Mouse (Mus musculus): ENCODE data around the gene Kdm6b.

The Kdm6b gene

DNA sequence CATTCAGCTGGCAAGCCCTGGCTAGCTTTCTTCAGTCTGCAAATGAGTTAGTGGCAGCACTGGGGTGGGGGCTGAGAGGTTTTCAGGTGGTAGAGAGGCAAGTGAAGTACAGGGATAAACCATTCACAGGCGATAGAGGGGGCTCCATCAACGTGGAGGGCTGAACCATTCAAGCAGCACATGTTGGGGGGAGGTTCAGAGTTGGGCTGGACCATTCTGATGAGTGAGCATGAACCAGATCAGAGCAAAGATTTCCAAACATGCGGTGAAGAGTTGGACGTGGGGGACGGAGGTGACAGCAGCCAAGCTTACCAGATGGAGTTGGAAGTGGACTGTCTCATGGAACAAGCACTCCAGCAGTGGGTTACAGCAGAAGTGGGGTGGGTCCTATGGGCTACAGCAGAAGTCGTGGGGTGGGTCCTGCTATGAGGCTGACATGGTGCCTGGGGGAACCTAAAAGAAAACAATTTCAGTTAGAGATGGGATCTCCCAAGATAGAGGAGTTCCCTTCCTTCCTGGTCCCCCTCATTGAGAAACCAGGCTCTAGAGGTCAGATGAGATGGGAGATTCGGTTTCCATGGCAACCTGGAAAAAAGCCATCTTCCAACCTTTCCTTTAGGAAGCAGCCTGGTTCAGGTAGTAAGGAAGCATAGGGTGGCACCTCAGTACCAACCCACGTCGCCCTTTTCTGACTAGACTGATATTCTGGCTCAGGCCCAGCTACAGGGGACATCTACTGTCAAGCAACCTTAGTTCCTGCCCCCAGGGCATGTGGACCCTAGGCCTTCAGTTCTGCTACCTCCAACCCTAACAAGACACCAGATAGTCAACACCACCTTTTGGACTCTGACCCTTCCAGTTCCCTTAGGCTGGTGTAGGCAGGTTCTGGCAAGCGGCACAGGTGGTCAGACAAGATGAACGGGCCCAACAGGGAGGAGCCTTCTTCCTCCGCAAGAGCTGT is at the start of gene Kdm6b:
TSS of gene Kdm6b (minus strand) at position 455 of the 961 bp plus-strand sequence.
- DNase-seq: peak; percentile 77 to 79

DNA sequence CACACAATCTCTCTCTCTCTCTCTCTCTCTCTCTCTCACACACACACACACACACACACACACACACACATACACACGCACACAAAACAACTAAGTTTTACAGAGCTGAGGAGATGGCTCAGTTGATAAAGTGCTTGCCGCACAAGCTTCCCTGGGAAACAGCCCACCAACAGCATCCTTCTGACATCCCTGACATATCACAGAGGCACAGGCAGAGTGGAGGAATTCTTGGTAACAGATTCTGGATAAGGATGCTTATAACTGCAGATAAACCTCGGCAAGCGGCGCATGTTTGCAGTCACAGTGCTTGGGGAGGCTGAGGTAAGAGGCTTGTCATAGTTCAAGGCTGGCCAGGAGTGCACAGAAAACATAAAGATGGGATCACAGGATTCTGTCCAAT is 48.1 kb upstream of the Kdm6b start:
- no peak for DNase-seq

DNA sequence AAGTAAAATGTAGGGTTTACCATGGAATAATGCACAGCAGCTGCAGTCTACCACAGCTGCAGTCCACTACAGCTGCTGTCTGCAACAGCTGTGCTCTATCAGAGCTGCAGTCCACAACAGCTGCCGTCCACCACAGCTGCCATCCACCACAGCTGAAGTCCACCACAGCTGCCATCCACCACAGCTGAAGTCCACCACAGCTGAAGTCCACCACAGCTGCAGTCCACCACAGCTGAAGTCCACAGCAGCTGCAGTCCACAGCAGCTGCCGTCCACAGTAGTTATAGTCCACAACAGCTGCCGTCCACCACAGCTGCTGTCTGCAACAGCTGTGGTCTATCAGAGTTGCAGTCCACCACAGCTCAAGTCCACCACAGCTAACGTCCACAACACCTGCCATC is 46.4 kb upstream of the Kdm6b start:
- no peak for DNase-seq

DNA sequence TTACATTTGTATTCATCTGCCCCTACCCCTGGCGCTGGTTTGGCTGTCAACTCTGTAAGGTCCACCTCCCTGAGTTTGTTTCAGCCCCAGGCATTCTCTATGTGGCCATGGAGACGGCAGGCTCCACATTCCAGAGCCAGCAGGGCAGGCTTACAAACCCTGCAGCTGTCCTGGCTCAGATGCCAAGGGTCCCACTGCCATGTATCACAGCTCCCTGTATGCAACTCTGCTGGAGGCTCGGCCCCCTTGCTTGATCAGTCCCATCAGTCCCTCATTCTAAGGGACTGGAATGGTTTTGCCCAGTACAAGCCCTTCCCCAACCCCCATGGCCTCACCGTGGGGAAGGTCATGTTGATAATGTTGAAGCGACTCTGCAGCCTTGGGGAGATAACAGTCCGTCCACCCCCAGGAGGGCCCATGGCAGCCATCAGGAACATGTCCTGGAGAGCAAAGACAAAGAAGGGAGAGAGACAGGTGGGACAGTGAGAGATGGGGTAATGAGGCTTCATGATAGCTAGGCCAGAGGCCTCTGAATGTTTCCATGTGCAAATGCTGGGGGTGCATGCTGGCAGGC is 43.6 kb upstream of the Kdm6b start:
- no peak for DNase-seq

DNA sequence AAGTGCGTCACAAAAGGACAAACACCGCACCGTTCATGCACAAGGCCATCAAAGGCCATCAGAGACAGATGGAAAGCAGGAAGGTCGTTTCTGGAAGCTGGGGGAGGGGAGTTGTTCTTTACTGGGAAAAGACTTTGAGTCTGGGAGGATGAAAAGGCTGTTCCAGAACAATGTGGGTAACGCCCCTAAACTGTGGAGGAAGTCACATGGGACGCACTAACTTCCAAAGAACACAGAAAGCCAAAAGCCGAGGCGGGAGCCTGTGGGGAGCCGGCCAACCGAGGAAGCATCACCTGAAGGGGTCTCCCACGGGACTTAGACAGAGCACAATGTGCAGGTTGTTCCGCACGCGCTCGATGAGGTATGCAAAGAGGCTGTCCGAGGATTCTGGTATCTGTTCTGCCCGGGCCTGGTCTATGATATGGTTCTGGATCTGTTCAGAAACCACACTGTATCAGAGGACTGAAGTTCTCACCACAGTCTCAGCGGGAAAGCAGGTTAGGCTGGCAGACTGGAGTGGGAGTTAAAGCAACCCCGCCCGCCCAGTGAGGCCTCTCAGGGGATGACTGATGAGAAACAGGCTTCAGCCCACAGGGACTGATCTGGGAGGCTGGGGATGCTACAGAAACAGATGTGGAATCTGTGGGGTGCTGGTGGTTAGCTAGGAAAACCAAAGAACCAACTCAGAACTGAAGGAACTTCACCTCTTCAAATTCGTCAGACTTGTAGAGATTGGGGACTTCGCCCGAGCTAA is 38.8 kb upstream of the Kdm6b start:
- DNase-seq: no peak

DNA sequence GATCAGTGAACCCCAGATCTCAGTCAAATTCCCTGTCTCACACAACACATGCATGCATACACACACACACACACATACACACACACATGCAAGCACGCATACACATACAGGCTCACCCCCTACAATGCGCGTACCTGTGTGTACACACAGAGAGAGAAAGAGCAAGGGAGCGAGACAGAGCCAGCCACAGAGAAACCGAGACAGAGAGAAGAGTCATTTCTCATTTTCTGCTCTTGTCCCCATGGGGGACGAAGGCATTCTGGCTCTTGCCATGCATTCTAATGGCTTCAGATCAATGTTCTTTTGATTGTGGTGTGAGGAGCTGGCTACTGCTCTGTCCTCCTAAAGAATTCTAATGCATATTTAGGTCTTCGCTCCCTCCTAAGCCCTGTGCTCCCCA is 33.8 kb upstream of the Kdm6b start:
- no peak for DNase-seq

DNA sequence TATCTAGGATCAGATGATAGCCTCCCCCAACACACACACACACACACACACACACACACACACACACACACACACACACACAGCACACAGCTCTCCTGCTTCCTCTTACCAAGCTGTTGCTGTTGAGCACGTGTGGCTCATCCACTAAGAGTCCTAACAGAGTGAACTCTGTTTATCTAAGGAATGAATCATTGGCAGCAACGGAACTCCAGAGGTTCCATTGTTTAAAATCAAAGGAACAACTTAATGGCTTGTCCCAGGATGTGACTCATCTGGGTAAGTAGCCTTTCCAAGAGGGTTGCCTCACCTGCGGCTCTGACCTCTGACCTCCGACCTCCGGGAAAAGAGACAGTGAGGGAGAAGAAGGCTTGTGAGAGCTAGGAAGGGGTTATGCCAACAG is 29.9 kb upstream of the Kdm6b start:
- no peak for DNase-seq

DNA sequence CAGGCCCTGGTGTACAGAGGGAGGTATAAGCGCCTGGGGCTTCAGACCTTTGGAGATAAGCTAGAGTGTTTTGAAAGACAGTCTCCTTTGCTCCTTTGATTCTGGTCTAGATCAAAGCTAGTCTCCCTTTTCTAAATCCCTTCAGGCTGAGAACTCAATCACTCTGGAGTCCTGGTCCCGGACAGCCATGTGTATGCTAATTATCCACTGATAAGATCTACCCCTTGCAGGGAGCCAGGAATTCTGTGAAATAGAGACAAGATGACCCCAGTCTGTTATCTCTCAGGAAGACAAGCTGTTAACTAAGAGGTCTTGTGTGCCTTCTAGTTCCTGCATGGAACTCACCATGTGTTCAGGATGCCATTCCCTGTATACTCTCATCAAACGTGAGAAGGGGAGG is 23.8 kb upstream of the Kdm6b start:
- DNase-seq: no peak

DNA sequence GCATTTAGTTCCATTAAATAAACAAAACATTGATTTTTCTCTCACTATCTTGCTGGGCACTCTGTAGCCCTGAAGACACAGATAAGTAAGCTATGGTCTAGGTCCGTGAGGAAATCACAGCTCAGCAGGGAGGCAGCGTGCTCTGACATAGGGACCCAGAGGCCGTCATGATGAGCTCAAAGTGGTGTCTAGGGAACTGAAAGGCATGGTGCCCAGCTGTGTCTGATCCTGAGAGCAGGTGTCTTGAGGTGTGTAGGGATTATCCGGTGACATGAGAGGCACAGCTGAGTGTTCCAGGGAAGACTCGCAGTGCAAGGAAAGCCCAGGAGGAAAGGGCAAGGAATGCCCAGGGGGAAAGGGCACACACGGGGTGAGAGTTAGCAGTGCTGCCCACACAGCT is 19.7 kb upstream of the Kdm6b start:
- no peak for DNase-seq

DNA sequence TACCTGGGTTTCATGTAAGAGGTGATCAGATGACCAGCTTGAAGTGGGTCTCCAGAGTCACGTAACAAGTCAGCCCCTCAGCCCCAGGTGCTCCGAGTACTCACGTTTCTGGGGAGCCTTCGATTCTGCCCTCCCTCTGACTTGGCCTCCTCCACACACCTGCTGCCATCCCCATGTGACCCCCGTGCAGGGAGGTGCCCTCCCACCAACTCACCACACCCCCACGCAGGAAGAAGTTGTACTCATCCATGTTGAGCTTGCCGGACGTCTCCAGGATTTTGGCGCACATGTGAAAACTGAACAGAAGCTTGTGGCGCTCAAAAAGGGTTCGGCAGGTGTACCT is 19.1 kb upstream of the Kdm6b start:
- DNase-seq: no peak

DNA sequence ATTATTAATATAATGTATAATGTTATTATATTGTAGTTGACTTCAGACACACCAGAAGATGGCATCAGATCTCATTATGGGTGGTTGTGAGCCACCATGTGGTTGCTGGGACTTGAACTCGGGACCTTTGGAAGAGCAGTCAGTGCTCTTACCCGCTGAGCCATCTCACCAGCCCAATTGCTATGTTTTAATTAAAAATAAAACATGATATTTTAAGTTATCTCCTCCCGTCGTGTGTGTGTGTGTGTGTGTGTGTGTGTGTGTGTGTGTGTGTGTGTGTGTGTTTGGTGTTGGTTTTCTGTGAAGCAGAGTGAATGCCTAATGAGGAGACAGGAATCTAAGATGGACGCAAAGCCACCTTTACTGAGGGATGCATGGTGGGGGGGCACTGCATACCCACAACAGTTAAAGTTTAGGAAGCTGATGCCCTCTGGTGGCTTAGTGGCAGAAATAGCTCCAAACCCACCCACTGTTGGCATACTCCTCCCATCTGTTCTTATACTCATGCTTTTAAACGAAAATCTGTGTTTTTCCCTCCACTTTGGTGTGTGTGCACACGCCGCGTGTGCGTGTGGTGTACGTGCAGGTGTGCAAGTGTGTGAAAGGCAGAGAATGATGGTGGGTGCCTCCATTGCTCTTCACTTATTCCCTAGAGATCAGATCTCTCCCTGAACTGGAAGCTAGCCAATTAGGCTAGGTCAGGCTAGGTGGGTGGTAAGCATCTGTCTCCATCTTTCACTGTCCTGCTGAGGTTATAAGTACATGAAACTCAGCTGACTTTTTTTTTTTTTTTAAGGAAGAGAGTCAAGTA is 18.6 kb upstream of the Kdm6b start:
- peak; percentile 83 to 89 for DNase-seq

DNA sequence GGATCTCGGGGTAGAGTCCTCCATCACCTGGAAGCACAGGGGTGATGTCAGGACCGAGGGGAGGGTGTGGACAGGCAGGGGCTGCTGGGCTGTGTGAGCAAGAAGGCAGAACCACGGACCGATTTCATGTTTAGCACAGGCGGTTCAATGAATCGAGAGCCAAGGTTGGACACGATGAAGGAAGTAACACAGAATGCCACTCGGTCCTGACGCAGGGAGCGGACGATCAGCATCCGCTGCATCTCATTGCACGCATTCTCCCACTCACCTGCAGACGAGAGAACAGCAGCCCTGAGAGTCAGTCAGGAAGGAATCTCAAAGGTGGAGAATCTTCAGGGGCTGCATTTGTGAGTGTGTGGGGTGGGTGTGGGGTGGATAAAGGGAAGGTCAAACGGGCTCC is 17.2 kb upstream of the Kdm6b start:
- no peak for DNase-seq

DNA sequence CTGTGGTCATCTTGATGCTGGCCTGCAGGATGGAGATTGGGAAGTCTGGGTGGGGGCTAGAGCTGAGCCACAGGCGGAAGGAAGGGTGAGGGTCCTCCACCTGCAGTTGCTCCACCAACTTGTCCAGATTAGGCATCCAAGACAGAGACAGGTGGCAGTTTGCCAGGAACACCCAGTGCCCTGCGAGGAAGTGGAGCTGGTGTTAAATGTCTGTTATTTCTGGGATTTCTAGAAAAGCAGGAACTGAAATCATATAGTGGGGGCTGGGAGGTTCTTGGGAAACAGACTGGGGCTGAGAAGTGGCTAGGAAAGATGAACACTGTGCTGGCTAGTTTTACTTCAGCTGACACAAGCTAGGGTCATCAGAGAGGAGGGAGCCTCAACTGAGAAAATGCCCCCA is 15.8 kb upstream of the Kdm6b start:
- DNase-seq: peak in 1 of 2 experiments; percentile 15

DNA sequence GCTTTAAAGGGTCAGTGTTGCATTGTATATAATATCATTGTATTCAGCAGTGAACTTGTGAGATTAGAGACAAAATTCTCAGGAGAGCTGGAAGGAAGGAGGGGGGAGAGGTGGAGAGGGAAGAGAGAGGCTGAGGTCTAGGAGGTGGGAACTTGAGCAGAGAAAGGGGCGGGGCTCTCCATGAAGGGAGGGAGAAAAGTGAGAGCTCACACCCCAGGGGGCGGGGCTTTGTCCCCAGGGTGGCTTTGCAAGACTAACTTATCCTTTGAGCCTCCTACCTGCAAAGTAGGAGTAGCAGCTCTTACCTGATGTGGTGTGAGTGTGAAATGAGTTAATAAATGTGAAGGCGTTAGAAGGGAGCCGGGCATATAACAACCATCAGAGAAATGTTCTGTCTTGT is 15.3 kb upstream of the Kdm6b start:
- peak in 1 of 2 experiments; percentile 21 for DNase-seq

DNA sequence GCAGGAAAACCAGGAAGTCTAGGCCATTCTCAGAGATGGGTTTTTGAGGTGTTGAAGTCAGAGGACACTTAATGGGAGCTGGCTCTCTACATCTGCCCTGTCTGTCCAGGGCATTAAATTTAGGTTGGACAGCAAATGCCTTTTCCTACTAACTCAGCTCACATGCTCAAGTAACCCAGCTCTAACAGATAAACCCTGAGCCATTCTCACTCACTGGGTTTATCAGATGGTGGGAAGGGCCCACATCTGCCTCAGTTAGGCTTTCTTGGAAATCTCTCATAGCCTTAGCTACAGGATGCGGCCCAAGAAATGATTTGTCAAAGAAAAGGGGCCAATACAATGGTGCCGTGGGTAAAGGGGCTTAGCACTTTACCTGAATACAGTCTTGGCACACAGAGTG is 12.8 kb upstream of the Kdm6b start:
- no peak for DNase-seq

DNA sequence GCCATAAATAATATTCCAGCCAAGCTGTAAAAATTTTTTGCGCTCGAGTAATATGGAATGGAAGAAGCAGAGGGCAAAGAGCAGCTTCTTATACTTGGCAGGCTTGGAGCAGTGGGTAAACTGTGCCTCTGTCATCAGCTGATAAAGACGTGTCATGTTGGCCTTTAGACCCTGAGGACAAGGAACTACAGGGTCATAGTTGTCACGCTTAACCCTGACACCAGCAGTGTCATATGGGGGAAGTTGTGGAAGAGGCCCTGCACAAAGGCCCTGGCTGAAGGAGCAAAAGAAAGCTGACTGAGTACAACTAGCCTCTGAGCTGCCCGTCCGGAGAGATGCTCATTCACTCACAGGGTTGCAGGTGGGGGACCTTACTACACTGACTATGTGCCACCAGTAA is 10.4 kb upstream of the Kdm6b start:
- no peak for DNase-seq

DNA sequence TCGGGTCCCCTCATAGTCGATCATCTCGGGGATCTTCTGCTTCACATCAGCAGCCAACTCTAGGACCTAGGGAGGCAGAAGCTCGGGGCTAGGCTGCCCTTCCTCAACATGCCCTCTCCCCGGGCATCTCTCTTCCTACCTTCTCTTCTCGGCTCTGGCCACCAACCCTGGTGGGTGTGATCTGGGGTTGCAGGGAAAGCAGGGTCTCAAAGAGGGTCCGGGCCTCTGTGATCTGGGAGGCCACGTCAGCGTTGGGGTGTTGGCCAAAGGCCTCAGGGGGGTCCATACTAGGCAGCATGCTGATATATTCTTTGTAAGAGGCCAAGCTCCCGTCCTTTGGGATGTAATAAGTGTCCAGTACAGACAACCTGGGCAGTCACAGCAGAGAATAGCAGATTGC is 9.4 kb upstream of the Kdm6b start:
- DNase-seq: no peak

DNA sequence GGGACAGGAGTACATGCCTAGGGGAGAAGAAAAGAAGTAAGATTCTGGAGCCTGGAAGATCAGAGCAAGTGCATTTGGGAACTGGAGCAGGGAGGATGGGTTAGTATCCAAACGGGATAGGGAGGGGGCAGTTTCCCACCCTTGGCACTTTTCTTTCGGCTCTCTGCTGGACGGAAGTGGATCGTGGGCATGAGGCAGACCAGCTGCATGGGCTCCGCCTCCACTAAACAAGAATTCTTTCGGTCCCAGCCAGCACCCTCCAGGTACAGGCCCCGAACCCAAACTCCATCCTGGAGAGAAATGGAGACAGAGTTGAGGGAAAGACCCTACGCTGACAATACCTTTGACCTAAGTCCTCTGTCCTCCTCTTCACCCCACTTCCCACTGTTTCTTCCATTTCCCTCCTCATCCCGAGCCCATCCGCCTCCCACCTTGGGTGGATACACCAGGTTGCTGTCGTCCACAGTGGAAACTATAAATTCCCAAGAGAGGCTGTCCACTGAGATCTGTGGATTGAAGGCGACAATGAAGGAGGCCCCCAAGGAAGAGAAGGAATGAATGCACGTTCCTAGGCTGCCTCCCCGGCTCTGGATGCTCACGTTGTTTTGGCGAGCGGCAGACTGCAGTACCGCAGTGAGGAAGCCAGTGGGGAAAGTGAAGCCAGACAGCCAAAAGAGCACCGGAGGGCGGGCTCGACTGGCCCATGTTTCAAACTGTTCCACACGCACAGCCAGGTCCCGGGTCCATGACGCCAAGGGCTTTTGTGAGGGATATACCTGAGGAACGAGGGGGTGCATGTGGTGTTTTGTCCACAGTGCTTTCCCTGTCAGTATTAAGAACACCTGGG is 7.9 kb upstream of the Kdm6b start:
- no peak for DNase-seq

DNA sequence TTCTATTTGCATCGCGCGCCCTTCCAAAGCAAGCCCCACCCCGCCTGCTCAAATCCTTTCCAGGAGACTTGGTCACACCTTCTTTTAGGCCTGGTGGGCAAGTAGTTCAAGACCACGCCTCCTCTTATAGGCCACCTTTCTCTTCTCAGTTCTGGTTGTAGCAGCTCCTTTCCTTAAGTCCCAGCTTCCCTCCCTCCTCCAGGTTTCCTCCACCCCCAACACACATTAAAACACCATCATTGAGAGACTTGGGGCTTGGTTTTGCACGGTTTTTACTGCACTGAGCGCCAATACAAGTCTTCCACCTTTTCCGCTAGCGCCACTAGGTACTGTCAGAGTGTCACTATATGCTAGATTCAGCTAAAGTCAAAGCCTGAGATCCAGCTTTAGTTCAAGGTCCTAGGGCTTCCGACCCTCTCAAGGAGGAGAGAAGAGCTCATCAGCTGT is 7.1 kb upstream of the Kdm6b start:
- DNase-seq: no peak

DNA sequence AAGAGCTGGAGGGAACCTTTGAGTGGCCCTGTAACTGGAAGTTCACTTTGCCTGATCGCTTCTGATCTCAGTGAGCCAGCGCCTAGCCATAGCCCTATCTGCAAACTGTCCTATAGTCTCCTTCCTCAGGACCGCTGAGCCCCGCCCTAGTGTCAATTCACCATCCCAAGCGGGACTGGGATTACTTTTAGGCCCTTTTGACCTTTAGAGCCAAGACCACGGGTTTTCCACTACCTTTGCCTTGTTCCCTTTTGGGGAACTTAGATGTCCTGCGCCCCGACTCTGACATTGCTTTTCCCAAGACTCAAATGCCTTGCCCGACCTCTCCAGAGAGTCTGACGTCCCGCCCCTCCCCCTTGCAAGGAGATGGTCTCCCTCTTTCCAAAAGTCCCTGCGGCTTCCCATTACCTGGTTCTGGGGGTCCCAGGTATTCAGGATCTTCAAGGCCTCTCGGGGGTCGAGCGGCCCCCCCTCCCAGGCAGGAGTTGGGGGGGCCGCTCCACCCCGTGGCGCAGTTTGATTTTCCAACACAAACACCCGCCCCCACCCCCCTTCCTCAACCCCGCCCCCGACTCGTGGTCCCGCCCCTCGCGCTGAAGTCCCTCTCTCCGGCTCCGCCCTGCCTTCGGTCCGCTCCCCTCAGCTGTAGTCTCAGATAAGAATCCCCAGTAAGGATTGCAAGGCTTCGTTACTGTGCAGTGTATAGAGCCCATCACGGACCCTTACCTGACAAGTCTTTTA is 6.5 kb upstream of the Kdm6b start:
- DNase-seq: peak in 1 of 2 experiments; percentile 51

DNA sequence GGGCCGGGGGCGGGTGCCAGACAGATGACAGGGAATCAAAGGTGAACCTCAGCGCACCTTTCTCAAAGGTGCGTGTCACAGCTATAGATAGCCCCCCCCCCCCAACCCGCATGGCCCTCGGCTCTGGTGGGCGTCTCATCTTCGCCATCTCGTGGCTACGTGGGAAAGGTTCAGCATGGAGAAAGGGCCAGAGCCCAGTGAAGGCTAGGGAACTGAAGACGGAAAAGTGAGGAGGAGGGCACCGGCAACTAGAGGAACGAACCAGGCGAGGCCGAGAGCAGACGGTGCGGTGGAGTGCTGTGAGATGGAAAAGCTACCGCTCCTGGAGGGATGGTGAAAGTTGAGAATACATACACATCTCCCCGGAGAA is 6.0 kb upstream of the Kdm6b start:
- DNase-seq: peak in 1 of 2 experiments; percentile 49
